Mouse (Mus musculus): ENCODE measurements at regions not wholly inside any gene's neighbourhood (a gene's known extent, or its start where the extent isn't known, plus 50 kb on each side); places are given as distances from the start of the nearest gene placed in this dataset.

DNA sequence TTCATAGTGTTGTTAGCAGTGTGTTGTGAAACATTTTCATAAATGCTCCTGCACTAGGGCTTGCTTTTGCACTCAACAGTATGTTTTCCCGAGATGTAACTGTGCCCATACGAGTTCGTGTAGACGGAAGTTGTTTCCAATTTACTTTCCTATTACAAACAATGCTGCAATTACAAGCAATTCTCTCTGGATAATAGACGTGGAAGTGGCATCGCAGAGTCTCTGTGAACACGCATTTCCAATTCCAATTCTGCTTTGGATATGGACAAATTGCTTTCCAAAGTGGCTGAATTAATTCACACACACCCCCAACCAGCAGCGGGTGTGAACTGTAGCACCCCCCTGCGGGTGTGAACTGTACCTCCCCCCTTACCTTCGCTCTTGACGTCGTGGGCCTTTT, 250.9 kb upstream of the Dio3 start:
- no peak for TF ChIP-seq CTCF (IDR thresholded peaks at IDR 0.05; ENCODE audit: low read depth)
- no peak for TF ChIP-seq EP300 (IDR thresholded peaks at IDR 0.05; ENCODE audit: low read depth)

Data from liver, postnatal 0 days (tissue).